Mouse (Mus musculus): ENCODE measurements around the gene Nup205.
A peak's percentile ranks its signal among the peaks of the same experiment; 100 is the strongest.

GRCm38 (mm10) chr6:35176979-35177649 is at the start of gene Nup205:
- TF ChIP-seq CTCF (IDR thresholded peaks at IDR 0.05; ENCODE audit: borderline replicate concordance, insufficient read depth, low read length) (no peak), POLR2A (IDR thresholded peaks at IDR 0.05; ENCODE audit: low read depth, low read length) (peak; percentile 49)
